Mouse (Mus musculus) limb, embryonic 12.5 days (tissue): ENCODE results near the gene Prss34. TPM values are rescaled to one million over a fixed set of nuclear protein-coding genes. Genes with fewer than 3 reads are reported as not detected.

ENCODE experiments used
- ATAC-seq: fragments of 200-750 bp; cut with Nextera tagmentation; 2 replicates; pipeline ENCODE4 v1.8.0; 2017; ENCODE audit warnings: low read depth, moderate TSS enrichment; ENCODE audit not compliant: insufficient number of reproducible peaks, insufficient read depth, low FRiP score, low TSS enrichment
- H3K27ac ChIP-seq: fragments of 300-500 bp; sonication (generic); 2 replicates; pipeline ENCODE4 v1.5.1; 2016; ENCODE audit warnings: mild to moderate bottlenecking, moderate library complexity
- H3K27me3 ChIP-seq: fragments of 300-500 bp; sonication (generic); 2 replicates; pipeline ENCODE4 v1.6.1; 2016; ENCODE audit warnings: mild to moderate bottlenecking, moderate library complexity
- H3K36me3 ChIP-seq: fragments of 300-500 bp; sonication (generic); 2 replicates; pipeline ENCODE4 v1.6.1; 2016; ENCODE audit warnings: mild to moderate bottlenecking, moderate library complexity
- H3K4me1 ChIP-seq: fragments of 300-500 bp; sonication (generic); replicated peaks from 2 replicates; pipeline ENCODE4 v1.6.1; 2016
- H3K4me2 ChIP-seq: fragments of 300-500 bp; sonication (generic); 2 replicates; pipeline ENCODE4 v1.6.1; 2016; ENCODE audit warnings: mild to moderate bottlenecking, moderate library complexity
- H3K4me3 ChIP-seq: fragments of 300-500 bp; sonication (generic); replicated peaks from 2 replicates; pipeline ENCODE4 v1.5.1; 2016; ENCODE audit warnings: mild to moderate bottlenecking
- H3K9ac ChIP-seq: fragments of 300-500 bp; sonication (generic); replicated peaks from 2 replicates; pipeline ENCODE4 v1.6.1; 2016; ENCODE audit warnings: mild to moderate bottlenecking, moderate library complexity
- H3K9me3 ChIP-seq: fragments of 300-500 bp; sonication (generic); 2 replicates; pipeline ENCODE4 v1.6.1; 2016; ENCODE audit warnings: mild to moderate bottlenecking, moderate library complexity
- WGBS: fragments of 180-500 bp; shearing (Covaris S2); methylation state at CpG from one replicate; pipeline ENCODE4 v1.1.7; 2016; 5-methylcytosine and 5-hydroxymethylcytosine counted together
- polyA plus RNA-seq: library from polyadenylated mRNA; unstranded; fragments of >200 nt; fragmentation: Nextera tagmentation; extraction: Ambion mirVana; gene quantifications from 2 replicates; pipeline ENCODE4 v1.2.1, GENCODE M21; 2016

The Prss34 gene
- polyA plus RNA-seq, 1 experiment from 2014 or later, result not detected

DNA sequence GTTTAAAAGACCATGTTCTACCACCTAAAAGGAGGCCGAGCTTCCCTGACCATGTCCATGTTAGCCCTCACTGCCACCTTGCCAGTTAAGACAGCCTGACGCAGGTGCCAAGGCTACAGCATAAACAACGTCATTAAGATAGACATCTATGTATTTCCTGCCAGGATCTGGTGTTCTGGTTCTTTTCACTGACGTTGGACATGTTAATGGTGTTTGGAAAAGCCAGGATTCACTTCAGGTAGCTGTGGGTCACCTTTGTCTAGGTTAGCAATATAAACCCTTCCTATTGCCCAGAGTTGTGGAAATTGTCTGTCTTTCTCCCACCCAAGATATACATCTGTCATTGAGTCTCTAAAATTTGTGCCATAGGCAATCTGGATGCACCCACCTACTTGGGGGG is 10.2 kb downstream of the Prss34 start, which contains the start of gene Prss28:
Gene Prss28 (plus strand): TSS at position 301 of the 400 bp plus-strand sequence.
- Histone ChIP-seq H3K27ac (no peak within 1 kb of the TSS), H3K9ac (no peak within 1 kb of the TSS), H3K27me3 (peaks cover 6% of the 10 kb centered on the region), H3K36me3 (no peaks in the 10 kb centered on the region), H3K4me1 (no peaks in the 10 kb centered on the region), H3K4me3 (no peak within 1 kb of the TSS), H3K4me2 (no peak within 1 kb of the TSS), H3K9me3 (no peaks in the 10 kb centered on the region)
- 68% methylated on average over 4 of the region's 4 CpGs for WGBS
- no peak for ATAC-seq

DNA sequence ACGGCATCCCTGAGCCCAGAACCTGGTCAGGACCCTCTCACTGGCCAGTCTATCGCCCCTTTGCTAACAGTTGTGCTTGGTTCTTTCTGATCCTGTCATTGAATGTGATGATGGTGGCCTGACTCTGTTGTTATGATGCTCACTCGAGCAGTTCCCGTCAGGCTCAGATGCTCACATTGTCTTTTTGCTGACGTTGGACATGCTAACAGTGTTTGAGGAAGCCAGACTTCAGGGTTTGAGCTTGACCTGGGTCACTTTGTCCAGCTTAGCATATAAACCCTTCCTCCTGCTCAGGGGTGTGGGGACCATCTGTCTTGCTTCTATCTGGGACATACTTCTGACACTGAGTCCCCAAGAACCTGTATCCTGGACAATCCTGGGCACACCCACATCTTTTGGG is 20.2 kb downstream of the Prss34 start, which contains the start of gene Prss29:
Gene Prss29 (plus strand): TSS at position 301 of the 400 bp plus-strand sequence.
- Histone ChIP-seq H3K4me2 (no peak within 1 kb of the TSS), H3K4me3 (no peak within 1 kb of the TSS), H3K27ac (no peak within 1 kb of the TSS), H3K9ac (no peak within 1 kb of the TSS), H3K4me1 (no peaks in the 10 kb centered on the region), H3K9me3 (no peaks in the 10 kb centered on the region), H3K27me3 (no peaks in the 10 kb centered on the region; the same call in 1 of the 2 replicates), H3K36me3 (no peaks in the 10 kb centered on the region)
- ATAC-seq, result no peak
- 78% methylated on average over 5 of the region's 5 CpGs for WGBS

DNA sequence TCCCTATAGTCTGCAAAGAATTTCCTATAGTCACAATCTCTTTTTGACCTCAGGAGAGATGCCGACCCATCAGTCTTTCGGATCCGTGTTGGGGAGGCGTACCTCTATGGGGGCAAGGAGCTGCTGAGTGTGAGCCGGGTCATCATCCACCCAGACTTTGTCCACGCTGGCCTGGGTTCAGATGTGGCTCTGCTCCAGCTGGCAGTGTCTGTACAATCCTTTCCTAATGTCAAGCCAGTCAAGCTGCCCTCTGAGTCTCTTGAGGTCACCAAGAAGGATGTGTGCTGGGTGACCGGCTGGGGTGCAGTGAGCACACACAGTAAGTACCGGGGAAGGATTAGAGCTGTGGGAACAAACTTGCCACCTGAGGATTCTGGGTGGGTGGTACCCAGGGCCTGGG is 22.6 kb downstream of the Prss34 start:
- Histone ChIP-seq H3K27ac (no peak overlapping the region), H3K4me3 (no peak overlapping the region), H3K27me3 (peaks cover 4% of the 10 kb centered on the region; the same call in 1 of the 2 replicates), H3K4me1 (no peaks in the 10 kb centered on the region), H3K36me3 (no peaks in the 10 kb centered on the region), H3K9me3 (no peaks in the 10 kb centered on the region), H3K9ac (no peak overlapping the region), H3K4me2 (no peak overlapping the region)
- 90% methylated on average over 8 of the region's 8 CpGs for WGBS
- no peak for ATAC-seq

DNA sequence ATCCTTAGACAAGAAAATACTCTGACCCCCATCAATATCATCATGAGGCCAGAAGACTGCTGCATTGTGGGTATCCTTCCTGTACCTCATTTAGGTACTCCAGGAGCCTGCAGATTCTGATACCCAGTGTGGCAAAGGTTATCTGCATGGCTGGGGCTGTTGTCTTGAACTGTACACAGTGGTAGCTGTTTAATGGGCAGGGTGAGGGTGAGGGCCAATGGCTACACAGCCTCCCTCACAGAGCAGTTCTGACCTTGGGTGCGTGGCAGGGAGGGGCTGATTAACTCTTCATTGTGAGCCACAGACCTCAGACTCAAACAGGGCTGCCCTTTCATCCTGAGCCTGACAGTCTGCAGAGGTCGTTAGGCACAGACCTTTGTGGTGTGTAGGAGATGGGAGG is 24.7 kb downstream of the Prss34 start:
- Histone ChIP-seq H3K9me3 (no peaks in the 10 kb centered on the region), H3K4me1 (no peaks in the 10 kb centered on the region), H3K36me3 (no peaks in the 10 kb centered on the region), H3K27ac (no peak overlapping the region), H3K4me3 (no peak overlapping the region), H3K4me2 (no peak overlapping the region), H3K27me3 (peaks cover 4% of the 10 kb centered on the region; the same call in 1 of the 2 replicates), H3K9ac (no peak overlapping the region)
- ATAC-seq, result no peak
- WGBS, result 17% methylated on average over 2 of the region's 2 CpGs

DNA sequence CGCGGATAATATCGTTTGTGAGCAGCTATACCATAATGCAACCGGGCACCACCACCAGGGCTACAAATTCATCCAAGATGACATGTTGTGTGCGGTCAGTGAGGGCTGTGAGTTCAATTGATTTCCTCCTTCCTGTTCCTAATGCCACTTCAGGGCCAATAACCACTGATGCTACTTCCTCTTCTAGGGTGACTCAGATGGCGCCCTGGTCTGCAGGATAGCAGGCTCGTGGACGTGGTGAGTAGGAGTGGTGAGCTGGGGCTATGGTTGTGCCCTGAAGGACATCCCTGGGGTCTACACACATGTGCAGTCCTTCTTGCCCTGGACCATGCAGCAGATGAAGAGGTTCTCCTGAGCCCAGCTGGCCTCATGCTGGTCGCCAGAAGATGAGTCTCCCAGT is 34.1 kb downstream of the Prss34 start:
- Histone ChIP-seq H3K4me2 (no peak overlapping the region), H3K27me3 (peaks cover 34% of the 10 kb centered on the region), H3K9me3 (no peaks in the 10 kb centered on the region), H3K4me3 (no peak overlapping the region), H3K36me3 (no peaks in the 10 kb centered on the region), H3K4me1 (no peaks in the 10 kb centered on the region), H3K9ac (no peak overlapping the region), H3K27ac (no peak overlapping the region)
- no peak for ATAC-seq
- 67% methylated on average over 9 of the region's 9 CpGs for WGBS

DNA sequence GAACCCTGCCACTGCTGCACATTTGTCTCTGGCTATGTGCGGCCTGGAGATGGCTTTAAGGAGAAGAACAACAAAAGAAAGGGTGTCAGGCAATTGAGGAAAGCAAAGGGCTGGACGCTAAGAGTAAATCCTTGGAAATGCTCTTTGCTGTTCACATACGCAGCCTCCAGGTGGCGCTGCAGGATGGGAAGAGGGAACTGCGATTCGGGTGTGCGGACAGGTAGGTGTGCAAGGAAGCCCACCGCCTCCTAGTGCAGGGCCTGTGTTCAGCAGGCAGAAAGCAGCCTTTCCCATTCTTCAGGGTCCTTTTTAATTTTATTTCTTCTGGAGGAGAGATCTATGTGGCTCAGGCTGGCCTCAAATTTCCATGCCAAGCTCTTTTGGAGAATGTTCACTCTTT is 35.7 kb downstream of the Prss34 start:
- Histone ChIP-seq H3K36me3 (no peaks in the 10 kb centered on the region), H3K27me3 (peaks cover 34% of the 10 kb centered on the region), H3K27ac (no peak overlapping the region), H3K4me3 (no peak overlapping the region), H3K4me2 (no peak overlapping the region), H3K4me1 (no peaks in the 10 kb centered on the region), H3K9ac (no peak overlapping the region), H3K9me3 (no peaks in the 10 kb centered on the region)
- 5% methylated on average over 8 of the region's 8 CpGs for WGBS
- no peak for ATAC-seq

DNA sequence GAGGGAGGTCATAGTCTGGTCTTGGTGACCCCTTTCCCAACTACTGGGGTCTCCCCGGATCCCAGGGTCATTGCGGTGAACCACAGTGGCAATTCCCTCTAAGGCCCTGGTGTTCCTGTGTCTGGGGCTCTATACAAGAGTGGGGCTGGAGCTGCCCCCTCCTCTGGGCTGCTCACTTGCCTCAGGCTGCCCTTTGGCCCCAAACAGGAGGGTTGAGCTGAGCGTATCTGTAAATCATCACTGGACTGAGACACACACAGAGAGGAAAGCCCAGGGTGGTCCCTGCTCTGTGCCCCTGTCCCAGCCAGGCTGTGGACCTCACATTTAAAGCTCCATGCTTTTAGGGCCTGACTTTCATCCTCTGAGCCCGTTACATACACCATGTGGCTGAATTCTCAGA is 40.0 kb downstream of the Prss34 start:
- Histone ChIP-seq H3K27me3 (peaks cover 18% of the 10 kb centered on the region), H3K4me1 (no peaks in the 10 kb centered on the region), H3K4me3 (no peak overlapping the region), H3K9ac (no peak overlapping the region), H3K27ac (no peak overlapping the region), H3K9me3 (no peaks in the 10 kb centered on the region), H3K36me3 (no peaks in the 10 kb centered on the region), H3K4me2 (no peak overlapping the region)
- ATAC-seq, result no peak
- 79% methylated on average over 4 of the region's 4 CpGs for WGBS

DNA sequence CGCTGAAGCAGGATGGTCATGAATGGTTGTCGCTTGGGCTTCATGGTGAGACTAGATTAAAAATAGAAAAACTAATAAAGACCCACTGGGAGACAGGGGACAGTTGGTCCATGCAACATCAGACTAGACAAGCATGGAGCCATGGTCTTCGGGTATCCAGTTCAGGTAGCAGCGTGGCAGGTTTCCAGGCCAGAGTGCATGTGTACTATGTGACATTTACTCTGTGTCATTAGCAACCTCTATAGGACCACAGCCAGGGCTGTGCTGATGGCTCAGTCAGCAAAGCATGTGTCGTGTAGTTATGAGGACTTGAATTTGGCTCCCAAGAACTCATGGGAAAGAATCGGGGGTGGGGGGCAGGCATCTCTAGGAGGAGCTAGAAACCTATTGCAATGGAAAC is 41.8 kb downstream of the Prss34 start:
- no peaks in the 10 kb centered on the region for H3K9me3 ChIP-seq
- no peaks in the 10 kb centered on the region for H3K4me1 ChIP-seq
- H3K9ac ChIP-seq, result no peak overlapping the region
- H3K4me2 ChIP-seq, result no peak overlapping the region
- no peak overlapping the region for H3K4me3 ChIP-seq
- peaks cover 10% of the 10 kb centered on the region; the same call in 1 of the 2 replicates for H3K27me3 ChIP-seq
- no peak for ATAC-seq
- H3K27ac ChIP-seq, result no peak overlapping the region
- 83% methylated on average over 6 of the region's 6 CpGs for WGBS
- H3K36me3 ChIP-seq, result no peaks in the 10 kb centered on the region

DNA sequence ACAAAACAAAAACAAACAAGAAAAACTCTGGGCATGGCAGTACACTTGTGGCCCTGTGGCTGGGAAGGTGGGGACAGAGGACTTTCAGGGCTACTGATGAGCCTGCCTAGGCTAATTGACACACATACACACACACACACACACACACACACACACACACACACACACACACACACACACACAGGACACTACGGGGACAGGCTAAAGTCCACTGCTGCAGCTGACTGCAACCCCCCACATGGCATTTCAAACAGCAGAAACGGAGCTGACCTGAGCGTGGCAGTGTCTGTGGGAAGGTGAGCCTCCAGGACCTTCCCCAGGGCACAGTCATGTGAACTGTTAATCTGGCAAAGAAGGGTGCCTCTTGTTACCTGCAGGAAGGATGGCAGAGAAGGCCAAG is 43.3 kb downstream of the Prss34 start:
- Histone ChIP-seq H3K4me1 (no peaks in the 10 kb centered on the region), H3K9ac (no peak overlapping the region; the same call in 1 of the 2 replicates), H3K27me3 (peaks cover 7% of the 10 kb centered on the region; the same call in 1 of the 2 replicates), H3K36me3 (no peaks in the 10 kb centered on the region), H3K27ac (no peak overlapping the region), H3K4me2 (no peak overlapping the region), H3K9me3 (no peaks in the 10 kb centered on the region), H3K4me3 (no peak overlapping the region)
- 51% methylated on average over 3 of the region's 3 CpGs for WGBS
- ATAC-seq, result no peak

DNA sequence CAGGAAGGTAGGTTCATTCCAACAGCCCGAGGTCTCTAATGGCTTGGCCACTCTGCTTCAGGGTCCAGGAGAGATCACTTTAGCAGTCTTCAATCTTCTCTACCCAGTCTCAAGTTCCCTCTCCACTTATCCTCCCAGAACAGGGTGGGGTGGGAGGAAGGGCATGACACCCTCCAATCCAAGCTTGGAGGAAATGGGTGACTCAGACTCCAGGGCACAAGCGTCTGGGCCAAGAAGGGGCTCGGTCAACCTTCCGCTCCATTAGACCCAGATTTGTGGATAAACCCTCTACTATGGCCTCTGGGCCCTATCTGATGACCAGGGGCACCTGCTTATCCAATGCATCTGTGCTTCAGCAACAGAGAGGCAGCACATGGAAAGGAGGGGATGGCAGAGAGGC is 47.3 kb downstream of the Prss34 start, which contains the start of gene Tpsab1:
Gene Tpsab1 (minus strand): TSS at position 101 of the 400 bp plus-strand sequence.
- Histone ChIP-seq H3K27me3 (peaks cover 3% of the 10 kb centered on the region; the same call in 1 of the 2 replicates), H3K27ac (no peak within 1 kb of the TSS), H3K4me2 (no peak within 1 kb of the TSS), H3K9ac (no peak within 1 kb of the TSS), H3K36me3 (no peaks in the 10 kb centered on the region), H3K4me1 (no peaks in the 10 kb centered on the region), H3K4me3 (no peak within 1 kb of the TSS), H3K9me3 (no peaks in the 10 kb centered on the region)
- no peak for ATAC-seq
- 91% methylated on average over 4 of the region's 4 CpGs for WGBS
